In genomic region chr6:41653173-41653572, GRCm38 (mm10) we compare ENCODE assay signal across 29 mouse cellular contexts. TPM values are rescaled to one million over a fixed set of nuclear protein-coding genes. Genes with fewer than 3 reads are reported as not detected.
DNase-seq lines count a peak whose midpoint lies in the region; ATAC-seq and TF ChIP-seq lines count a peak whose summit lies in the region.
"Had no signal": no experiment of that assay in that cellular context is flagged by ENCODE, and none has a peak within 500 bp of the region (broad histone marks: within the 10 kb centered on the region; RNA-seq: fewer than 3 reads in every experiment).

No protein-coding gene starts in this region.

- peaks cover 0 to 11% of the 10 kb centered on the region in 2 experiments; a peak in 2 of 4 replicates for H3K4me1 ChIP-seq in MEL (ENCODE audit: control insufficient read depth in 1 of 2, insufficient read depth in 2 of 2, low read length in 2 of 2)
- H3K4me1 ChIP-seq in intestine, embryonic 16.5 days (ENCODE audit: control insufficient read depth, insufficient read depth, low read length): no peaks in the 10 kb centered on the region

- WGBS in intestine, embryonic 16.5 days: 91% methylated on average over 5 of the region's 5 CpGs

- TF ChIP-seq CTCF in MEL (IDR thresholded peaks at IDR 0.05 in 2 of 3, conservative IDR thresholded peaks at IDR 0.05 in 1 of 3; ENCODE audit: control insufficient read depth in 1 of 3, insufficient read depth in 1 of 3, low read depth in 2 of 3, low read length in 3 of 3, poor library complexity in 1 of 3, severe bottlenecking in 1 of 3): no peak

- no peak overlapping the region for H3K4me2 ChIP-seq in intestine, embryonic 16.5 days (ENCODE audit: low read depth, low read length)

- peaks cover 0 to 5% of the 10 kb centered on the region in 2 experiments; a peak in 2 of 4 replicates for H3K36me3 ChIP-seq in MEL (ENCODE audit: control insufficient read depth in 1 of 2, insufficient read depth in 2 of 2, low read length in 2 of 2)
- no peaks in the 10 kb centered on the region for H3K36me3 ChIP-seq in intestine, embryonic 16.5 days (ENCODE audit: control insufficient read depth, insufficient read depth, low read length)
- H3K36me3 ChIP-seq: G1E had no signal

- no peaks in the 10 kb centered on the region for H3K27me3 ChIP-seq in MEL (ENCODE audit: control insufficient read depth in 1 of 2, insufficient read depth in 2 of 2, low read length in 2 of 2)
- no peaks in the 10 kb centered on the region for H3K27me3 ChIP-seq in intestine, embryonic 16.5 days (replicated peaks; ENCODE audit: control insufficient read depth, insufficient read depth, low read length)
- H3K27me3 ChIP-seq: CH12.LX had no signal

- no peaks in the 10 kb centered on the region for H3K9me3 ChIP-seq in MEL (replicated peaks; ENCODE audit: insufficient read depth, low read length)
- H3K9me3 ChIP-seq in intestine, embryonic 16.5 days (ENCODE audit: control insufficient read depth, low read length): no peaks in the 10 kb centered on the region
- H3K9me3 ChIP-seq: G1E had no signal

- no peak overlapping the region for H3K27ac ChIP-seq in MEL (ENCODE audit: control insufficient read depth, low read depth, low read length)
- no peak overlapping the region for H3K27ac ChIP-seq in intestine, embryonic 16.5 days (ENCODE audit: low read length)

- H3K4me3 ChIP-seq in MEL (ENCODE audit: control insufficient read depth in 1 of 2, insufficient read depth in 1 of 2, low read depth in 2 of 2, low read length in 2 of 2): no peak overlapping the region
- no peak overlapping the region for H3K4me3 ChIP-seq in intestine, embryonic 16.5 days (ENCODE audit: low read length)

- no peaks in the 10 kb centered on the region for H3K79me2 ChIP-seq in MEL (ENCODE audit: control insufficient read depth, insufficient read depth, low read length, poor library complexity)

- peak; percentile 75 for DNase-seq in MEL (ENCODE audit: low read depth, low spot score)
- DNase-seq in MEL-GATA-1-ER (ENCODE audit: extremely low read depth, low read depth): peak; percentile 73
- no peak for DNase-seq in cerebellum, adult 9-11 months
- no peak for DNase-seq in adrenal gland, postnatal 10 days
- DNase-seq: adrenal gland, adult 2 months; adrenal gland, adult 8-10 months; adrenal gland, postnatal 14 days; adrenal gland, postnatal 25 days; adrenal gland, postnatal 36 days; B cell, adult 2 months; cerebellum, adult 11 months; cerebellum, adult 11-12 months; cerebellum, adult 18-20 months; cerebellum, adult 2 months; cerebellum, adult 8-10 months had no signal

- ATAC-seq in common myeloid progenitor, adult 5-6 weeks (replicated peaks; ENCODE audit: low read depth, poor library complexity, severe bottlenecking): peak; percentile 39; the same call in 1 of the 2 replicates
- ATAC-seq in megakaryocyte progenitor cell, adult 5-6 weeks (replicated peaks; ENCODE audit: poor library complexity): peak; percentile 38; the same call in 1 of the 2 replicates
- no peak for ATAC-seq in erythroblast, adult 5-6 weeks (replicated peaks; ENCODE audit: low FRiP score, poor library complexity, severe bottlenecking)
- no peak for ATAC-seq in intestine, embryonic 16.5 days
- ATAC-seq: activated CD4-positive, CD25-positive, alpha-beta regulatory T cell, adult 4 months; CD4-positive, CD25-positive, alpha-beta regulatory T cell, adult 4 months; Patski had no signal

- TF ChIP-seq RAD21 in MEL (IDR thresholded peaks at IDR 0.05; ENCODE audit: low read depth, low read length): no peak

- no peak for TF ChIP-seq POLR2A in MEL (IDR thresholded peaks at IDR 0.05; ENCODE audit: control insufficient read depth in 1 of 2, insufficient read depth in 1 of 2, low read depth in 1 of 2, low read length in 2 of 2, poor library complexity in 1 of 2)

- TF ChIP-seq EP300 in MEL (IDR thresholded peaks at IDR 0.05; ENCODE audit: low read depth in 1 of 2, low read length in 2 of 2): peak; percentile 58 to 69; a peak in 3 of 4 replicates

- H3K9ac ChIP-seq in MEL (ENCODE audit: control insufficient read depth, low read depth, low read length, poor library complexity, severe bottlenecking): no peak overlapping the region
- no peak overlapping the region for H3K9ac ChIP-seq in intestine, embryonic 16.5 days (ENCODE audit: low read depth, low read length)

TF ChIP-seq in MEL, 35 proteins besides CTCF, POLR2A, EP300 and RAD21:
- TF ChIP-seq ETS1 (IDR thresholded peaks at IDR 0.05; ENCODE audit: low read depth, low read length) (no peak), RCOR1 (IDR thresholded peaks at IDR 0.05; ENCODE audit: low read depth, low read length) (peak; percentile 49; the same call in 1 of the 2 replicates), TCF12 (IDR thresholded peaks at IDR 0.05; ENCODE audit: low read depth, low read length) (no peak), TBP (IDR thresholded peaks at IDR 0.05; ENCODE audit: low read depth, low read length) (no peak), GATA1 (IDR thresholded peaks at IDR 0.05; ENCODE audit: low read depth, low read length) (peak; percentile 68), JUND (IDR thresholded peaks at IDR 0.05; ENCODE audit: low read depth, low read length) (no peak), ZKSCAN1 (IDR thresholded peaks at IDR 0.05; ENCODE audit: low read depth, low read length) (no peak)

RNA-seq across cellular contexts. Expression of gene Trpv6, which starts 17.0 kb away (rescaled TPM):
- not detected in 2 replicates for total RNA-seq in MEL (2012; rRNA removed)
- not detected for polyA plus RNA-seq in MEL (2012; ENCODE audit: insufficient read depth in 1 of 2, insufficient read length in 2 of 2, low read depth in 1 of 2, low replicate concordance in 2 of 2, missing spikeins in 1 of 2)
- total RNA-seq in common myeloid progenitor, adult 5-6 weeks (2017): not detected in 2 replicates
- total RNA-seq in megakaryocyte progenitor cell, adult 5-6 weeks (2015): not detected in 2 replicates
- total RNA-seq in megakaryocyte progenitor cell, adult 5-6 weeks (2017): not detected in 2 replicates
- total RNA-seq in erythroblast, adult 5-6 weeks (2015; ENCODE audit: low replicate concordance): not detected in 2 replicates
- total RNA-seq in erythroblast, adult 5-6 weeks (2017; ENCODE audit: low replicate concordance): not detected in 2 replicates
- polyA plus RNA-seq in intestine, embryonic 16.5 days (2015; fragmentation: Nextera tagmentation; extraction: Ambion mirVana): 0.29 and 0.35 TPM in 2 replicates
- not detected for total RNA-seq in adrenal gland, postnatal 10 days (2021)
- total RNA-seq: adrenal gland, adult 18-20 months; adrenal gland, adult 2 months; adrenal gland, postnatal 14 days; adrenal gland, postnatal 25 days; adrenal gland, postnatal 36 days; CH12.LX had no signal
- polyA plus RNA-seq: adrenal gland, adult 2 months; G1E had no signal

RNA-seq across cellular contexts. Expression of gene Trpv5, which starts 27.4 kb away (rescaled TPM):
- 0.07 and 0.12 TPM in 2 replicates for total RNA-seq in MEL (2012; rRNA removed)
- polyA plus RNA-seq in MEL (2012; ENCODE audit: insufficient read depth in 1 of 2, insufficient read length in 2 of 2, low read depth in 1 of 2, low replicate concordance in 2 of 2, missing spikeins in 1 of 2): under 1 TPM in 1 of 2 experiments, not detected in 1; 0.26 TPM
- not detected in 2 replicates for total RNA-seq in common myeloid progenitor, adult 5-6 weeks (2017)
- total RNA-seq in megakaryocyte progenitor cell, adult 5-6 weeks (2015): 0.10 TPM in 1 of 2 replicates, not detected in the other
- not detected in 2 replicates for total RNA-seq in megakaryocyte progenitor cell, adult 5-6 weeks (2017)
- 2.5 and 5.0 TPM in 2 replicates for total RNA-seq in erythroblast, adult 5-6 weeks (2015; ENCODE audit: low replicate concordance)
- total RNA-seq in erythroblast, adult 5-6 weeks (2017; ENCODE audit: low replicate concordance): 3.2 and 4.5 TPM in 2 replicates
- polyA plus RNA-seq in intestine, embryonic 16.5 days (2015; fragmentation: Nextera tagmentation; extraction: Ambion mirVana): 0.11 and 0.13 TPM in 2 replicates
- total RNA-seq in adrenal gland, postnatal 10 days (2021): not detected
- total RNA-seq: adrenal gland, adult 18-20 months; adrenal gland, adult 2 months; adrenal gland, adult 8-10 months; adrenal gland, postnatal 14 days; adrenal gland, postnatal 25 days; CH12.LX had no signal
- polyA plus RNA-seq: adrenal gland, adult 2 months; brain, embryonic 14.5 days; C2C12; CD4-positive, CD25-positive, alpha-beta regulatory T cell, adult 4 months; cerebellum, adult 2 months; G1E; Patski had no signal

RNA-seq across cellular contexts. Expression of gene Llcfc1, which starts 31.1 kb away (rescaled TPM):
- total RNA-seq in MEL (2012; rRNA removed): not detected in 2 replicates
- polyA plus RNA-seq in MEL (2012; ENCODE audit: insufficient read depth in 1 of 2, insufficient read length in 2 of 2, low read depth in 1 of 2, low replicate concordance in 2 of 2, missing spikeins in 1 of 2): not detected
- not detected in 2 replicates for total RNA-seq in common myeloid progenitor, adult 5-6 weeks (2017)
- total RNA-seq in megakaryocyte progenitor cell, adult 5-6 weeks (2015): not detected in 2 replicates
- total RNA-seq in megakaryocyte progenitor cell, adult 5-6 weeks (2017): not detected in 2 replicates
- not detected in 2 replicates for total RNA-seq in erythroblast, adult 5-6 weeks (2015; ENCODE audit: low replicate concordance)
- total RNA-seq in erythroblast, adult 5-6 weeks (2017; ENCODE audit: low replicate concordance): 2.6 TPM in 1 of 2 replicates, not detected in the other
- polyA plus RNA-seq in intestine, embryonic 16.5 days (2015; fragmentation: Nextera tagmentation; extraction: Ambion mirVana): 1.1 and 1.6 TPM in 2 replicates
- not detected for total RNA-seq in adrenal gland, postnatal 10 days (2021)
- total RNA-seq: adrenal gland, adult 18-20 months; adrenal gland, adult 2 months; adrenal gland, adult 8-10 months; adrenal gland, postnatal 14 days; adrenal gland, postnatal 25 days; adrenal gland, postnatal 36 days; adrenal gland, postnatal 4 days; CH12.LX; ES-E14; G1E had no signal
- polyA plus RNA-seq: activated CD4-positive, CD25-positive, alpha-beta regulatory T cell, adult 4 months; adrenal gland, adult 2 months; brain, embryonic 14.5 days; C2C12; CD4-positive, CD25-positive, alpha-beta regulatory T cell, adult 4 months; cerebellum, adult 2 months; G1E; Patski had no signal

RNA-seq across cellular contexts. Expression of gene Ephb6, which starts 47.9 kb away (rescaled TPM):
- 0.88 and 1.0 TPM in 2 replicates for total RNA-seq in MEL (2012; rRNA removed)
- 1 to 10 TPM in 1 of 2 experiments, not detected in 1; 5.2 TPM for polyA plus RNA-seq in MEL (2012; ENCODE audit: insufficient read depth in 1 of 2, insufficient read length in 2 of 2, low read depth in 1 of 2, low replicate concordance in 2 of 2, missing spikeins in 1 of 2)
- total RNA-seq in common myeloid progenitor, adult 5-6 weeks (2017): 3.2 and 6.5 TPM in 2 replicates
- total RNA-seq in megakaryocyte progenitor cell, adult 5-6 weeks (2015): 0.15 and 4.2 TPM in 2 replicates
- 1.7 and 2.6 TPM in 2 replicates for total RNA-seq in megakaryocyte progenitor cell, adult 5-6 weeks (2017)
- not detected in 2 replicates for total RNA-seq in erythroblast, adult 5-6 weeks (2015; ENCODE audit: low replicate concordance)
- 0.28 TPM in 1 of 2 replicates, not detected in the other for total RNA-seq in erythroblast, adult 5-6 weeks (2017; ENCODE audit: low replicate concordance)
- 6.6 and 7.4 TPM in 2 replicates for polyA plus RNA-seq in intestine, embryonic 16.5 days (2015; fragmentation: Nextera tagmentation; extraction: Ambion mirVana)
- total RNA-seq in adrenal gland, postnatal 10 days (2021): 10 to 100 TPM in 1 of 2 experiments, 1 to 10 TPM in 1; 8.8 to 17.4 TPM
- total RNA-seq: CH12.LX had no signal

RNA-seq across cellular contexts. Expression of gene Kel, which starts 51.0 kb away (rescaled TPM):
- 21.5 and 31.0 TPM in 2 replicates for total RNA-seq in MEL (2012; rRNA removed)
- polyA plus RNA-seq in MEL (2012; ENCODE audit: insufficient read depth in 1 of 2, insufficient read length in 2 of 2, low read depth in 1 of 2, low replicate concordance in 2 of 2, missing spikeins in 1 of 2): 10 to 100 TPM in 1 of 2 experiments, not detected in 1; 79.6 TPM
- 21.9 and 39.3 TPM in 2 replicates for total RNA-seq in common myeloid progenitor, adult 5-6 weeks (2017)
- 15.2 and 34.6 TPM in 2 replicates for total RNA-seq in megakaryocyte progenitor cell, adult 5-6 weeks (2015)
- 4.7 and 9.3 TPM in 2 replicates for total RNA-seq in megakaryocyte progenitor cell, adult 5-6 weeks (2017)
- 2,664 and 2,909 TPM in 2 replicates for total RNA-seq in erythroblast, adult 5-6 weeks (2015; ENCODE audit: low replicate concordance)
- total RNA-seq in erythroblast, adult 5-6 weeks (2017; ENCODE audit: low replicate concordance): 999 and 1,312 TPM in 2 replicates
- polyA plus RNA-seq in intestine, embryonic 16.5 days (2015; fragmentation: Nextera tagmentation; extraction: Ambion mirVana): 3.4 and 5.5 TPM in 2 replicates
- total RNA-seq in adrenal gland, postnatal 10 days (2021): 1 to 10 TPM; 2.0 to 8.0 TPM
- total RNA-seq: adrenal gland, adult 18-20 months; adrenal gland, adult 8-10 months; adrenal gland, postnatal 25 days; adrenal gland, postnatal 36 days; CH12.LX had no signal
- polyA plus RNA-seq: adrenal gland, adult 2 months; C2C12; CD4-positive, CD25-positive, alpha-beta regulatory T cell, adult 4 months; cerebellum, adult 2 months; Patski had no signal

Comparison
In these comparisons a context has a peak if more than half of its experiments do, and no peak if none do; other contexts are left out.
1. DNase-seq: peak in MEL (single experiment) and MEL-GATA-1-ER (single experiment); none in cerebellum, adult 9-11 months (single experiment) and adrenal gland, postnatal 10 days (single experiment).
2. ATAC-seq: peak in common myeloid progenitor, adult 5-6 weeks (single experiment) and megakaryocyte progenitor cell, adult 5-6 weeks (single experiment); none in erythroblast, adult 5-6 weeks (single experiment) and intestine, embryonic 16.5 days (single experiment).